Mouse (Mus musculus): ENCODE measurements at regions not wholly inside any gene's neighbourhood (a gene's known extent, or its start where the extent isn't known, plus 50 kb on each side); places are given as distances from the start of the nearest gene placed in this dataset.

- TF ChIP-seq CTCF (IDR thresholded peaks at IDR 0.05; ENCODE audit: low read depth) = no peak
- no peak for TF ChIP-seq EP300 (optimal IDR thresholded peaks at IDR 0.05)
Measured at GRCm38 (mm10) chr16:20814240-20814639, 79.9 kb upstream of the Thpo start.

Measured in stomach, postnatal 0 days (tissue).